Mouse (Mus musculus) heart, adult 2 months (tissue): ENCODE results near the gene Olfr967.

ENCODE experiments used
- CTCF ChIP-seq: fragments of 200-600 bp; IDR thresholded peaks from 2 replicates; pipeline ENCODE4 v1.8.1; 2022; ENCODE audit warnings: antibody characterized with exemption, mild to moderate bottlenecking, moderate library complexity
- EP300 ChIP-seq: fragments of 200-500 bp; IDR thresholded peaks from 2 replicates; pipeline ENCODE4 v1.6.1; 2011; ENCODE audit warnings: low read depth, low read length, control low read depth; ENCODE audit not compliant: insufficient read depth
- POLR2A ChIP-seq: fragments of 200-500 bp; IDR thresholded peaks from 2 replicates; pipeline ENCODE4 v1.6.1; 2011; ENCODE audit warnings: mild to moderate bottlenecking, low read depth, low read length, control low read depth; ENCODE audit not compliant: insufficient read depth

- TF ChIP-seq POLR2A = no peak
- no peak for TF ChIP-seq CTCF
- no peak for TF ChIP-seq EP300
These were observed 39.0 kb upstream of the Olfr967 start, which contains the start of gene Olfr149 for GRCm38 (mm10) chr9:39707017-39707416.
